Mouse (Mus musculus): ENCODE measurements around the gene Sstr3. TPM values are rescaled to one million over a fixed set of nuclear protein-coding genes. Genes with fewer than 3 reads are reported as not detected.

Sstr3 gene
- polyA plus RNA-seq, 1 experiment from 2014 or later: 0.12 TPM

DNA sequence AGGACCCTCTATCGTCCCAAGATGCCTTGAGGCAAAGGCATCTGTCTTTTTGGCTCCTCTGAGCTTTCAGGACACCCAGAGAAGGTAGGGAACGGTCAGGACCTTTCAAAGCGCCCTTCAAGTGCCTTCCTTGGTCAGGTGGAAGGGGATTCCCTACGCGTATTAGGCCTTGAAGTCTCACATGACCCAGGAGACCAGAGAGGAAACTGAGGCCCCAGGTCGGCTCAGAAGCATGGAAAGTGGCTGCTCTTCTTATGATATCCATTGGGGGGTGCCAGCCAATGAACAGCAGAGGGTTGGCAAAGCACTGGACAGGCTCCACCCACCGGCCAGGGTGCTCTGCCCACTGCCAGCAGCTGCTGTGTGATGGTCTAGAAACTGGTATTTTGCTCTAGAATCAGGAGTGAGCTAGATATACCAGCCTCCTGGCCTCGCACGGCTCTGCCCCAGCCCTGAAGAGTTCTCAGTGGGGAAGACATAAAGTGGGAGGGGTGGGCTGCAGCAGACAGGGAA is 23.2 kb upstream of the Sstr3 start:
- Histone ChIP-seq H3K9ac (replicated peaks; ENCODE audit: low read depth, low read length) (no peak overlapping the region), H3K4me1 (ENCODE audit: control insufficient read depth, insufficient read depth, low read length) (no peaks in the 10 kb centered on the region), H3K27me3 (ENCODE audit: control insufficient read depth, insufficient read depth, low read length) (0 out of 2 replicates have a peak, but pooled peaks cover 2% of the 10 kb centered on the region), H3K9me3 (ENCODE audit: control insufficient read depth, low read depth, low read length) (no peaks in the 10 kb centered on the region), H3K27ac (ENCODE audit: low read length) (no peak overlapping the region), H3K4me3 (ENCODE audit: low read depth, low read length) (no peak overlapping the region), H3K36me3 (ENCODE audit: control insufficient read depth, insufficient read depth, low read length) (no peaks in the 10 kb centered on the region), H3K4me2 (replicated peaks; ENCODE audit: low read depth, low read length) (no peak overlapping the region)
- no peak for ATAC-seq (ENCODE audit: insufficient number of reproducible peaks, insufficient read depth, low FRiP score, low read depth)
- 70% methylated on average over 9 of the region's 9 CpGs for WGBS

DNA sequence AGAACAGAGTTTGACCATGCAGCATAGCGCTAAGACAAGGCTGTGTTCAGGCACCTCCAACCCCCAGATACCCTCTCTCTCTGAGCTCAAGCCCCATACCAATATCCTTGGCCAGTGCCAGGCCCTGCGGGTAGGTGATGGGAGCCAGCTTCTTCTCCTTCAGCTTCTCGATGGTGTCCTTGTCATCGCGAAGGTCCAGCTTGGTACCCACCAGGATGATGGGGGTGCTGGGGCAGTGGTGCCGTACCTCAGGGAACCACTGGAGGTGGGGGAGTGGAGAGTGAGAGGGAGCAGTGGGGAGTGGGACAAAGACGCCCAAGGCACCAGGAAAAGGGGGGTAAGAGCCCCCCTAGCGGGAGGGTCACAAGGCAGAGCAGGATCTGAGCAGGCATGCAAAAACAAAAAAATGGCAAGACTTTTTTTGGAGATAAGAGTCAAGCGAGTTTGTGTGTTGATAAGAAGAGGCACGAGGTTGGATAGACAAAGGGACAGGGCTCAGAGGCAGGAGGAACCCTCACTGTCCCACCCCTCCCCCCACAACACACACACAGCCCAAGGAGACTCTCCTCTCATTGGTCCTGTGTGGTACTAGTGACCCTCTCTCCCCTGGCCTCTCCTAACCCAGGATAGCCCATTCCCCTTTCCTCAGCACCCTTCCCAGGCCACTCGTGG is 20.4 kb upstream of the Sstr3 start:
- WGBS: 65% methylated on average over 11 of the region's 11 CpGs

DNA sequence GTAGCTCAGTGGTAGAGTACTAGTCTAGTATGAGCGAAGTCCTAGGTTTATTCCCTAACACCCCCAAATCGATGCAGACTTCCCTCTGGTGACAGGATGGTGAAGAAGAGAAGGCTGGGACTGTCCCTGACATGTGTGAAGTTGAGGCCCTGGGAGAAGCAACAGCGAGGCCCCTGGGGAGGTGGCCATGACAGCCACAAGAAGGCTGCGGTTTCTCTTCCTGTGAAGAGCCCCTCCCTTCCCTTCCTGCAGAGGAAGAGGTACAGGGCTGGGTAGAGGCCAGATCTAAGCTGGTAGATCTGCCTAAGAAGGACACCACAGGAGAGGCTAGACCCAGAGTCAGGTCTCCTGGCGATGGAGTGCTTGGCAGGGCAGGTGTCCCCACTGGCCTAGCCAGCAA is 19.5 kb upstream of the Sstr3 start:
- no peaks in the 10 kb centered on the region for H3K4me1 ChIP-seq (ENCODE audit: control insufficient read depth, insufficient read depth, low read length)
- no peak overlapping the region for H3K27ac ChIP-seq (ENCODE audit: low read length)
- H3K4me2 ChIP-seq (replicated peaks; ENCODE audit: low read depth, low read length): no peak overlapping the region
- ATAC-seq (ENCODE audit: insufficient number of reproducible peaks, insufficient read depth, low FRiP score, low read depth): no peak
- 74% methylated on average over 5 of the region's 5 CpGs for WGBS
- H3K27me3 ChIP-seq (ENCODE audit: control insufficient read depth, insufficient read depth, low read length): no peaks in the 10 kb centered on the region
- no peaks in the 10 kb centered on the region for H3K36me3 ChIP-seq (ENCODE audit: control insufficient read depth, insufficient read depth, low read length)
- H3K9ac ChIP-seq (replicated peaks; ENCODE audit: low read depth, low read length): no peak overlapping the region
- H3K9me3 ChIP-seq (ENCODE audit: control insufficient read depth, low read depth, low read length): no peaks in the 10 kb centered on the region
- no peak overlapping the region for H3K4me3 ChIP-seq (ENCODE audit: low read depth, low read length)

More for the DNA sequence above, 20.4 kb upstream of the Sstr3 start:
- no peak for ATAC-seq (ENCODE audit: insufficient number of reproducible peaks, insufficient read depth, low FRiP score, low read depth)
- Histone ChIP-seq H3K9ac (replicated peaks; ENCODE audit: low read depth, low read length) (no peak overlapping the region), H3K4me1 (ENCODE audit: control insufficient read depth, insufficient read depth, low read length) (no peaks in the 10 kb centered on the region), H3K27me3 (ENCODE audit: control insufficient read depth, insufficient read depth, low read length) (no peaks in the 10 kb centered on the region), H3K4me3 (ENCODE audit: low read depth, low read length) (no peak overlapping the region), H3K36me3 (ENCODE audit: control insufficient read depth, insufficient read depth, low read length) (no peaks in the 10 kb centered on the region), H3K4me2 (replicated peaks; ENCODE audit: low read depth, low read length) (no peak overlapping the region), H3K27ac (ENCODE audit: low read length) (no peak overlapping the region), H3K9me3 (ENCODE audit: control insufficient read depth, low read depth, low read length) (no peaks in the 10 kb centered on the region)

DNA sequence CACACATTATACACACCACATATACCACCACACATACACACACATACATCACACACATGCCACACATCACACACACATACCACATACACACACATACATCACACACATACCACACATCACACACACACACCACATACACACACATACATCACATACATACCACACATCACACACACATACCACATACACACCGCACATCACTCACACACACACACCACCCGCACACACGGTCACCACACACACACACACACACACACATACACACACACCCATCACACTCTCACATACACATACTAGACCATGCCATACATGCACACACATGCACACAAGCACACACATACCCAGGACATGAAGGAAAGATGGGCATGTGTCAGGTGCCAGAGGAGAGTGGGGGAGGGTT is 18.9 kb upstream of the Sstr3 start:
- no peak for ATAC-seq (ENCODE audit: insufficient number of reproducible peaks, insufficient read depth, low FRiP score, low read depth)
- Histone ChIP-seq H3K9me3 (ENCODE audit: control insufficient read depth, low read depth, low read length) (no peaks in the 10 kb centered on the region), H3K4me3 (ENCODE audit: low read depth, low read length) (no peak overlapping the region), H3K4me1 (ENCODE audit: control insufficient read depth, insufficient read depth, low read length) (no peaks in the 10 kb centered on the region), H3K27ac (ENCODE audit: low read length) (no peak overlapping the region), H3K36me3 (ENCODE audit: control insufficient read depth, insufficient read depth, low read length) (no peaks in the 10 kb centered on the region), H3K9ac (replicated peaks; ENCODE audit: low read depth, low read length) (no peak overlapping the region), H3K4me2 (replicated peaks; ENCODE audit: low read depth, low read length) (no peak overlapping the region), H3K27me3 (ENCODE audit: control insufficient read depth, insufficient read depth, low read length) (no peaks in the 10 kb centered on the region)
- 93% methylated on average over 3 of the region's 3 CpGs for WGBS

DNA sequence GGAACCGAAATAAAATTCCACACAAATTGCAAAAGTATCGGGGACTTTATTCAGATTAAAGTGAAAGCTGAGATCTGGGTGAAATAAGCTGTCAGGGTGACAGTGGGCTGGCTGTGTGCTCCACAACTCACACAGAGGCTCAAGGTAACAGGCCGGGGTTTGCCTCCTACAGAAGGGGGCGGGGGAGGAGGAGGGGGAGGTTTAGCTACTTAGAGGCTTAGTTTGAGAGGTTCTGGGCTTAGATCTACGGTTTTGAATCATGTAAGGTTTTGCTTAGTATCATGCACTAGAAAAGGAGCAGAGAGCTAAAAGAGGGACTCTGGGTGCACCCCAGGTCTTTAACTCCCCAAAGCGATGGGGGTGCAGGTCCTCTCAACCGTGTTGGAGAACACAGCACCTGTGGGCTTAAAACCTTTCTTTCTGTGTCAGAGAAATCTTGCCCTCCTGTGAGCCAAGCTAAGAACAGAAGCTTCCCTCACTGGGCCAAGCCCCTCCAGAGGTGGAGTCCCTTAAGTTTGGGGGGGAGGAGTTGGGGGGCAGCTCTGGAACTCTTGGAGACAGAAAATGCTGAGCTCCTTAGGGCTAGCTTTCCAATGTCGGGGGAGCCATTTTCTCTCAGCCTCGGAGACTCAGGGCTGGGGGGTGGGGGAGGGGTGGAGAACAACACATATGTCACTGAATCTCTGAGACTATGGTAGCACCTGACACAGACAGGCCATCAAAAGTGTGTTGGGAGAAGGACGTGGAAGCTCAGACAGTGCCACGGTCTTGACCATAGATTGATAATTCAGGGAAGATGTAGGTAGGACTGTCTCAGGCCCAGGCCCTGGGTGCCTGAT is 14.9 kb upstream of the Sstr3 start:
- no peak overlapping the region for H3K4me2 ChIP-seq (replicated peaks; ENCODE audit: low read depth, low read length)
- H3K27ac ChIP-seq (ENCODE audit: low read length): no peak overlapping the region
- ATAC-seq (ENCODE audit: insufficient number of reproducible peaks, insufficient read depth, low FRiP score, low read depth): no peak
- no peaks in the 10 kb centered on the region for H3K9me3 ChIP-seq (ENCODE audit: control insufficient read depth, low read depth, low read length)
- no peaks in the 10 kb centered on the region for H3K4me1 ChIP-seq (ENCODE audit: control insufficient read depth, insufficient read depth, low read length)
- H3K4me3 ChIP-seq (ENCODE audit: low read depth, low read length): no peak overlapping the region
- H3K36me3 ChIP-seq (ENCODE audit: control insufficient read depth, insufficient read depth, low read length): no peaks in the 10 kb centered on the region
- no peaks in the 10 kb centered on the region for H3K27me3 ChIP-seq (ENCODE audit: control insufficient read depth, insufficient read depth, low read length)
- WGBS: 57% methylated on average over 11 of the region's 11 CpGs
- H3K9ac ChIP-seq (replicated peaks; ENCODE audit: low read depth, low read length): no peak overlapping the region

DNA sequence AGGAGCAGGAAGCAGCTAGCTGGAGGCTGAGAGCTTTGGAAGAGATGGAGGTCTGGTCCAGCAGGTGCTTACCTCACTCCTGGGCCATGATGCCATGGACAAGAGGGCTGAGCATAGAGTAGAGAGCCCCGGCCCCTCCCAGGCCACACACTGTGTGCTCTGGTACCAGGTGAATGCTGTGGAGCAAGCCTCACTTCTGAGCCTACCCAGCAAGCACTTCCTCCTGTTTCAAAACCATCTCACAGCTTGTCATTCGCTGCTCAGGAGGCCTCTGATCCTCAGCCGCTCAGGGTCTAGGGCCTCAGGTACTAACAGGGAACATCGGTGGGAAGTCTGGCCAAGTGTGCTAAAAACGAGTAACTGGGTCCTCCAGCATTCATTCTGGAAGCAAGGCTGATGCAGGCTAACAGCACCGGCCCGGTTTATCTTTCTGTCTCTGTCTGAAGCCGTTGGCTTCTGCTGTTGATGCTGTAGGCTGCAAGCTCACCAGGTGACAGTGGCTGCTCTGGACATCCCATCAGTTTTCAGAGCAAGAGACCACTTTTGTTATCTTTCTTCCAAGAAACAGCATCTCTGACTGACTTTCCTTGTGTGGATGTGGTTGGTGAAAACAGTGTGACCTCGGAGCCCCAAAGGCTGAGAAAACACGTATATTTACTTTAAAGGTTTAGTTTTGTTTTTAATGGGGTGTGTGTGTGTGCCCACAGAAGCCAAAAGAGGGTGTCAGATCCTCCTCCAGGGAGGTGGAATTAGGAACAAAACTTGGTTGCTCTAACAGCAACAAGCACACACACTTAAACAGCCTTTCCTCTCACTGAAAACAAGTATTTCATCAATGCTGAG is 13.4 kb upstream of the Sstr3 start:
- no peaks in the 10 kb centered on the region for H3K4me1 ChIP-seq (ENCODE audit: control insufficient read depth, insufficient read depth, low read length)
- no peaks in the 10 kb centered on the region for H3K27me3 ChIP-seq (ENCODE audit: control insufficient read depth, insufficient read depth, low read length)
- no peak for ATAC-seq (ENCODE audit: insufficient number of reproducible peaks, insufficient read depth, low FRiP score, low read depth)
- no peak overlapping the region for H3K9ac ChIP-seq (replicated peaks; ENCODE audit: low read depth, low read length)
- H3K9me3 ChIP-seq (ENCODE audit: control insufficient read depth, low read depth, low read length): no peaks in the 10 kb centered on the region
- no peak overlapping the region for H3K4me2 ChIP-seq (replicated peaks; ENCODE audit: low read depth, low read length)
- WGBS: 55% methylated on average over 10 of the region's 10 CpGs
- no peaks in the 10 kb centered on the region for H3K36me3 ChIP-seq (ENCODE audit: control insufficient read depth, insufficient read depth, low read length)
- no peak overlapping the region for H3K27ac ChIP-seq (ENCODE audit: low read length)
- no peak overlapping the region for H3K4me3 ChIP-seq (ENCODE audit: low read depth, low read length)

DNA sequence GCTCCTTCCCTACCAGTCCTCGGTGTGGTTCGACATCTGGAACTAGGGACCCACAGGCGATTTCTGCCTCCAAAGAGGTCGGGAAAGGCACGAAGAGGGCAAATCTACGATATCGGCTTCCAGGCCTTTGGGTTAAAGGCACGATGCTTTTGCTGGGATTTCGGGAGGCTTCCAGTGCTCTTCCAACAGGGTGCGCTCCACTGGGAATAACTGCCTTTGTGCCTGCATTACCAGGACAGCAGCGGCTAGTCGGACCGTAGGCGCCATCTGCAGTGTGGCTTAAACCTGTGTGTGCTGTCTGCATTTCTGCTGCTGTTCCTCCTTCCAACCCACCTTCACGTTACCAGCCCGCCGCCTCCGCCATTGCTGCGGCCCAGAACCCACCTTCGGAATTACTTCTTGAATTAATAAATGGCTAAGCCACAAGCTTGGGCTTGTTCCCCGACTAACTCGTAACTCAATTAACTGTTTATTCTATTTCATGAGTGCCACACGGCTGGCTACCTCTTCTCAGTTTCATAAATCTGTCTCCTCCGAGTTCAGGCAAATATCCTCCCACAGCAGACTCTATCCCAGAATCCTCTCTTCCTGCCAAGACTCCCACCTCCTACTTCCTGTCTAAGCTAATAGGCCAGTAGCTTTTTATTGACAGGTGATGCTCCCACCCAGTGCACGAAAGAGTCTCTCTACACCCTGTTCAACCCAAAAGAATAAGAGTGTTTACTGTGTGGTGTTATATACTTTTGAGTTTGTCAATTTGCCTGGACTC is 10.2 kb upstream of the Sstr3 start:
- Histone ChIP-seq H3K4me2 (replicated peaks; ENCODE audit: low read depth, low read length) (0 out of 2 replicates have a peak overlapping the region, but pooled peaks have one; percentile 18), H3K4me1 (ENCODE audit: control insufficient read depth, insufficient read depth, low read length) (no peaks in the 10 kb centered on the region), H3K9ac (replicated peaks; ENCODE audit: low read depth, low read length) (no peak overlapping the region), H3K9me3 (ENCODE audit: control insufficient read depth, low read depth, low read length) (no peaks in the 10 kb centered on the region), H3K4me3 (ENCODE audit: low read depth, low read length) (no peak overlapping the region), H3K36me3 (ENCODE audit: control insufficient read depth, insufficient read depth, low read length) (no peaks in the 10 kb centered on the region), H3K27me3 (ENCODE audit: control insufficient read depth, insufficient read depth, low read length) (no peaks in the 10 kb centered on the region), H3K27ac (ENCODE audit: low read length) (no peak overlapping the region)
- no peak for ATAC-seq (ENCODE audit: insufficient number of reproducible peaks, insufficient read depth, low FRiP score, low read depth)
- WGBS: 54% methylated on average over 25 of the region's 25 CpGs

Data from stomach, embryonic 14.5 days (tissue).